Mouse (Mus musculus) MN1 (cell line): ENCODE results near the gene Tada3.
A peak's percentile ranks its signal among the peaks of the same experiment; 100 is the strongest.

Source experiments
- DNase-seq: peaks from one replicate; pipeline ENCODE4 v3.0.0-alpha.2; 2016; ENCODE audit warnings: low spot score

Tada3 gene

DNA sequence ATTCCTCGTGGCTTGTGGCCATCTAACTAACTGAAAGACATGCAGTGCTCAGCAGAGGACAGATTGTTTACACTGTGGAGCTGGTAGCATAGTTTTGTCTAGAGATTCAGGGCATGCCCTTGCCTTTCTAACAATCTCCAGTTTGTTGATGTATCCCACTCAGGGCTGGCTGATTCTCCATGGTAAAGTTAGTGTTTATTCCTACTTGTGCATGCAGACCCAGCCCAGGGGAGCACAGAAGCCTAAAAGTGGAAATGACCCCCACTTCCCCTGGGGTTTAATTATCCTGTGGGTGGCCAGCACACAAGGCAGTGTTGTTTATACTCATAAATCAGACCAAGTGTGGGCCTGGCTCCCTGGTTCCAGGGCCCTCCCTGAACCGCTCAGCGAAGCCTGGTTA is 8.3 kb upstream of the Tada3 start:
- no peak for DNase-seq

DNA sequence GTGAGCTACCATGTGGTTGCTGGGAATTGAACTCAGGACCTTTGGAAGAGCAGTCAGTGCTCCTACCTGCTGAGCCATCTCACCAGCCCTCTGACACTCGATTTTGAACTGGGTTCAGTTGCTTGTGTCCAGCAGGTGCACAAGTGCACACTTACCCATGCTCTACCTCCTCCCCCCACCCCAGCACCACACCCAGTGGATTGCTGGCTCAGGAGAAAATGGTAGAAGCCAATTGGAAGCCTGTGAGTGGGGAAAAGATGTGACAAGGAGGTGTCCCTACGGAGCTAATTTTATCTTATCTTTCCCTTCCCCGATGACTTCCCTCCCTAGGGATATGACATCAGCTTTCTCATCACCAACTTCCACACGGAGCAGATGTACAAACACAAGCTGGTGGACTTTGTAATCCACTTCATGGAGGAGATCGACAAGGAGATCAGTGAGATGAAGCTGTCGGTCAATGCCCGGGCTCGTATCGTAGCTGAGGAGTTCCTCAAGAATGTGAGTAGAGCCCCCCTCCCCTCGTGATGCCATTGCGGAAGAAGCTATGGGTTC is 7.6 kb upstream of the Tada3 start:
- peak; percentile 58 for DNase-seq

GRCm38 (mm10) chr6:113384351-113384927 is 6.8 kb upstream of the Tada3 start:
- no peak for DNase-seq

- DNase-seq: peak; percentile 29
Observed at GRCm38 (mm10) chr6:113380480-113380879, 2.8 kb upstream of the Tada3 start.

DNA sequence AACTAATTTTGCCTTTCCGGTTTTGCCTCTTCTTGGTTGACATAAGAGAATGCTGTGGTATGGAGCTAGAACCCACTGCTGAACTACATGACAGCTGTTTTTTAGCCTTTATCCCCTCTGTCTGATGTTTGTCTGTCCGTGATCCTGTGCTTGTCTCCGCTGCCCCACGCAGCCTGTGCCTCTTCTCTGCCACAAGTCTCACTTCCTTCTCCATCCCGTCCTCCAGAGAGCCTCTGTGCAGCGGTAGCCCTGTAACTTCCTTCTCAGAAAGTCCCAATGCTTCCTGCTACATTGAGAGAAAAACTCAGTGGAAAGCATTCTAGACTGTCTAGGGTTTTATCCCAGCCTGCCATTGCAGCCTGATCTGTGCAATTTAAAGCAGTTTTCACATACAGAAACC is 1.6 kb upstream of the Tada3 start:
- no peak for DNase-seq

- no peak for DNase-seq
Observed at GRCm38 (mm10) chr6:113377172-113377495, 549 bp downstream of the Tada3 start.

DNA sequence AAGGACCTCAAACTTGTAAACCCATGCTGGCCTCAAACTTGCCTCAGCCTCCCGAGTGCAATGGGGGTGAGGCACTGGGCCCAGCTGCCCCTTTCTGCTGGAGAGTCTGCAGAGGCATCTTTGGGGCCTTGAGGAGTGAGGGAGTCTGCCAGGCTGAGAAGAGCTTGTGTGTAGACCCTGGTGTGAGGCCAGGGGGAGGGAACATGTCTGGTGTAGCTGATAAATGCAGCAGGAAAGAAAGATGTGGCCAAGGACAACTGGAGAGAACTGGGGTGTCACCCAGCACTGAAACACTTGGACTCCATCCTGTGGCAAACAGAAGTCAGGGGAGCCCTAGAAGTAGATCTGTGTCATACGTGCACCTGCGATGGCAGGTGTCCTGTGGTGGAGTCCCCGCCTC is 4.2 kb downstream of the Tada3 start:
- DNase-seq: no peak

DNA sequence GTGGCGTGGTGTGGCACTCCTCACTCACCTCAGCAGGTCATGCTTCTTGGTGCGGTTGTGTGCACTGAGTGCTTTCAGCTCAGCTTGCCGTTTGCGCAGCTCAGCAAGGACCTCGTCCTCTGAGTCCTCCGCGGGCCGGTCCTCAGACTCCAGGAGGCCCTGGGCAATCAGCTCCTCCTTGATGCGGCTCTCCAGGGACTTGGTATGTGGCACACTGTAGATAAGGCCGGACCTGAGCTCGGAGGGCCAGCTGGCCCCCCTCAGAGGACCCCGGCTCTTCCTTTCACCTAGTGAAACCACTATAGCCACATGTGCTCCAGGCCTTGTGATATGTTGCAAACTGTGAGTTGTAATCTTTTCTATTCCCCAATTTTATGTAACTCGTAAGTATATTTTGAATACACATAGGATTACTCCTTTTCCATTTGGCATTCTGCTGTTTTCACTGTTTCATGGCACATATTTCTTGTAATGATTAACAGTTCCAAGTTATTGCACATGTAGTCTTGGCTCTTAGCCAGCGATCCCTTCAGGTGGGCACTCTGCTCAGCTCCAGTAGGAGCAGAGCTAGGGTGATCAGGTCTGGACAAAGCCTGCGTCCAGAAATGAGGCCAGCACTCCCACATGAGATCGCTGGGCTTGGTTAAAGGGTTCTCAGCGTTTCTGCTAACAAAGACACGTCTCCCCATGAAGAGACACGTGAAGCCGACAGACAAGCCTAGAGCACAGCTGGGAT is 7.3 kb downstream of the Tada3 start:
- DNase-seq: no peak

DNA sequence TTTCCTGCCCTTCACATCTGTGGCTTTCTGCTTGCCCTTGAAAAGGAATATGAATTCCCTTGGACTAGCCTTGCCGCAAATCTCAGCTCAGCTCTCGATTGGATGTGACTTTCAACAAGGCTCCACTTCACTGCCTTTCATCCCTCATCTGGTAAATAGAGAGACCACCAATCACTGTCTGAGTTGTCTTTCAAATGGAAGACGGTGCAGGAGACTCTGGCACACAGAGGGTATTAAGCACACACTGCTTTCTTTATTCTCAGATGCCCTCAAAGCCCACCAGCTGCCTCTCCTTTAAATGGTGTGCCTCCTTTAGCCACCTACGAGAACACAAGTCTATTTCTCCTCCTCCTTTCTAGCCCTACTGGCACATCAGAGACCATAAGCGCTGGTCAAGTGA is 9.1 kb downstream of the Tada3 start:
- no peak for DNase-seq

DNA sequence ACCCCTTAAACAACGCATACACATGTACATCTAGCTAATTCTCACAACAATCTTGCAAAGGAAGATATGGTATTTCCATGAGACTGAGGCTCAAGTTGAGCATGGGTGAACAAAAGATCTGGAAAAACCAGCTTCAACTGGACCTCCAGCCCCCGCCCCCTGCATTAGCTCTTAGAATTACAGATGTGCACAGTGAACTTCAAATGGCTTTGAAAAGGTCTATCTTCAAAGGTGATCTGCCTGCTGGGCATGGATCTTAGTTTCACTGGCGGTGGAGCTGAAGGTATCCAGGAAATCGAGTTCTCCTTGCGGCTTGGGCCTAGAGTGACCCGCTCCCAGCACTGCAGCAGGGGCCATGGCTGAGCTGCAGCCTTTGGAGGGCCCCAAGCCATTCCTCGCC is 9.6 kb downstream of the Tada3 start:
- DNase-seq: no peak

GRCm38 (mm10) chr6:113367574-113367973 is 10.1 kb downstream of the Tada3 start:
- no peak for DNase-seq

GRCm38 (mm10) chr6:113366639-113367038 is 11.0 kb downstream of the Tada3 start:
- no peak for DNase-seq

DNA sequence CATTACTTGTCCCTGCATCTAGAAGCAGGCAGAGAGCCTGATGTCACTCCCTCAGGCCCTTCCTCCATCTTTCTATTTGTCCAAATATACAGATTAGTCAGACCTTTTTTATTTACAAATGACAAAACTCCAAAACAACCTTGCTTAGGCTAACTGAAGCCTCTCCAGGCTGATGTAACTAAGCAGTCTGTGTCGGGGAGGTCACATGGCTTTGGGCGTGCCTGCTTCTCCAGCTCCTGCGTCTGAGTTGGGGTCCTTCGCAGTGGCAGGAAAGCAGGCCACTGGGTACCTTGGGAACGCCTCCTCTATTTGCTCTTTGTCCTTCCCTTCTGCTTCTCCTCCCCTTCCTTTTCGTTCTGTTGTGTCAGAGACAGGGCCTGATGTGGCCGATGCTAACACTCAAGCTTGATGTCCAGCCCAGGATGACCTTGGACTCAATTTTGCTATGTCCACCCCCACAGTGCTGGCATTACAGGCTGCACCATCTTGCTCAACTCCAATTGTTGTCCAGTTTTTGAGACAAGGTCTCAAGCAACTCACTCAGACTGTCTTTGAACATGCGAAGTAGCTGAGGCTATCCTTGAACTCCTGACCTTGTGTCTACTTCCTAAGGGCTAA is 13.1 kb downstream of the Tada3 start:
- DNase-seq: peak; percentile 14

DNA sequence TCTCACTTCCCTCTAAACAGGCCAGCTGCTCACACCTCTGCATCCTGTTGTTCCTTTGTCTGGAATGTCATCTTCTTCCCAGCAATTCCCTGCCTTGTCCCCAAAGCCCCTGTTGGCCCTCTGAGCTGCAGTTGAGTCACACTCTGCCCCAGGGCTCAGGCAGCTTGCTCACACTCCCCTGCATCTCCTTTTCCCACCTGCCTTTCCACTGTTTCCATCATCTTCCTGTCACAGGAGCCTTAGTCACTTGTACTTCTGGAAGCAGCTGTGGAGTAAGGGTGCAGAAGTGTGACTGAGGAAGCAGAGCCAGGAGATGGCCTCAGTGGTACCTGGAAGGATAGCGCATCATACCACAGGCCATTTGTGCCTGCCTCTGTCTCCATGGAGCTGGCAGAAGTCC is 15.4 kb downstream of the Tada3 start:
- DNase-seq: no peak

DNA sequence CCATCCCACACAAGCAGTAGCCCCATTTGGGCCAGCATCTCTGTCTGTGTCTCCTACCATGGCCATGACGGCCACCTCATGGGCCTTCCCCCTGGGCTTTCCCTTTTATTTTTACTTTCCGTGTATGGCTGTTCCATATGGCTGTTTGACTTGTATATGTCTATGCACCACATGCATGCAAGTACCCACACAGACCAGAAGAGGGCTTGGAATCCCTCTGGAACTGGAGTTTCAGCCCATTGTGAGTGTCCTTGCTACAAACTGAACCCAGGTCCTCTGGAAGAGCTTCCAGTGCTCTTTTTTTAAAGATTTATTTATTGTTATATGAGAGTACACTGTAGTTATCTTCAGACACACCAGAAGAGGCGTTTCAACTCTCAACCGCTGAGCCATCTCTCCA is 16.2 kb downstream of the Tada3 start:
- DNase-seq: no peak

DNA sequence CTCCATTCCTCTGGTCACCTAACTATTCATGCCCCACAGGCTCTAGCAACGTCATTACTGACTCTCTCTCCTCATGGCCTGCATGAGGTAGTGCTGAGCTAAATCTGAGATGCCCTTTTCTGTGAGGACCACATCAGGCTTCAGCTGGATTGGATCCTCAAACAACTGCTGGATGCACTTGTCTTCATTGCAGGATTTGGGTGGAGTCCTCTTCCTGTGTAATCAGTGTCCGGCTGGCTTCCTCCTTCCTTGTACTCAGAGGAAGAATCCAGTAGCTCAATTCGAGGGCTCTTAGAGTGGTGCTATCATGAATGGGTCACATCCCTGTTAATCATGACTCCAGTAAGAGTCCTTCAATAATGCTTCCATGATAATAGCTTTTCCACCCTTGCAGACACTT is 24.0 kb downstream of the Tada3 start:
- DNase-seq: no peak

DNA sequence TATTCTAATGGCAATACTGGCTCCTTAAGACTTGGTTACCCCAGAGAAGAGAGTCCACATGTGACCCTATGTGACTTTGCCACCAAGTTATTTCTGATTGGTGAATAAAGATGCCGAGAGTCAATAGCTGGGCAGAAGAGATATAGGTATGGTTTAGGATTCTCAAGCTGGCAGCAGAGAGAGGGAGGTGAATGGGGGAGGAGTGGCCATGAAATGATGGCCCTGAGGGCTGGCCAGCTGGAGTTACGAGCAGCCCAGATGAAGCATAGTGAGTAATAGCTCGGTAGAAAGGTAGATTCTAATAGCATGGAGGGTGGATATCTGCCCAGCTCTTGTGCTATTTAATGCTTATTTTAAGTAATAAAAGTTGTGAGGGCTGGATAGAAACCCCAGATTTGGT is 24.9 kb downstream of the Tada3 start:
- DNase-seq: no peak

- no peak for DNase-seq
Observed at GRCm38 (mm10) chr6:113351653-113352052, 26.0 kb downstream of the Tada3 start.

- DNase-seq: no peak
Observed at GRCm38 (mm10) chr6:113351161-113351560, 26.5 kb downstream of the Tada3 start.

DNA sequence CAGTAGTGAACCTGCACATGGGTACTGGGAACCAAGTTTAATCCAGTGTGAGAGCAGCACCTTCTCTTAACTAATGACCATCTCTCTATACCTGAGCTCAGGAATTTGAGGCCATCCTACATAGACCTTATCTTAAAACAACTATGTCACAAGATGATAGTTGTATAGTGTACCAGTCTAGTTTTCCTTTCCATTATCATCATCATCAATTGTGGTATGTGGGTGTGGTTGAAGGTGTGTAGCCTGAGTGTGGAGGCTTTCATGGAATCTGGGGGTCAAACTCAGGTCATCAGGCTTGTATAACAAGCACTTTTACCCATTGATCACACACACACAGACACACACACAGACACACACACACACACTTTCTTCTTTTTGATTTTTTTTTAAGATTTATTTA is 27.1 kb downstream of the Tada3 start:
- no peak for DNase-seq

DNA sequence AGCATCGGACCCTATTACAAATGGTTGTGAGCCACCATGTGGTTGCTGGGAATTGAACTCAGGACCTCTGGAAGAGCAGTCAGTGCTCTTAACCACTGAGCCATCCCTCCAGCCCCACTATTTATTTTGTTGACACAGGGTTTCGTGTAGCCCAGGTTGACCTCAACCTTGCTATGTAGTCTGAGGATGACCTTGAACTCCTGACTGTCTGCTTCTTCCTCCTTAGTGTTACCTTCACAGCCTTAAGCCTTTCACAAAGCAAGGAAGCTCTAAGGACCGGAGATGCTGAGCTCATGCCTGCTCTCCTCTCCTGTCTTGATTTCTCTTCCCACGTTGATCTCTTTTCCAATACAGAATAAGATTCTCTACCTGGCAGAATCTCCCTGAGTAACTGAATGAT is 30.8 kb downstream of the Tada3 start:
- no peak for DNase-seq

GRCm38 (mm10) chr6:113344321-113344720 is 33.4 kb downstream of the Tada3 start:
- DNase-seq: peak; percentile 49
